Mouse (Mus musculus) CD4-positive helper T cell, adult 2 months (primary cell): ENCODE measurements around the gene Myo1d.

Source experiments
- DNase-seq: peaks from one replicate; pipeline ENCODE4 v3.0.0-alpha.2; 2012; ENCODE audit warnings: low read depth, missing footprints, low spot score

The Myo1d gene

DNA sequence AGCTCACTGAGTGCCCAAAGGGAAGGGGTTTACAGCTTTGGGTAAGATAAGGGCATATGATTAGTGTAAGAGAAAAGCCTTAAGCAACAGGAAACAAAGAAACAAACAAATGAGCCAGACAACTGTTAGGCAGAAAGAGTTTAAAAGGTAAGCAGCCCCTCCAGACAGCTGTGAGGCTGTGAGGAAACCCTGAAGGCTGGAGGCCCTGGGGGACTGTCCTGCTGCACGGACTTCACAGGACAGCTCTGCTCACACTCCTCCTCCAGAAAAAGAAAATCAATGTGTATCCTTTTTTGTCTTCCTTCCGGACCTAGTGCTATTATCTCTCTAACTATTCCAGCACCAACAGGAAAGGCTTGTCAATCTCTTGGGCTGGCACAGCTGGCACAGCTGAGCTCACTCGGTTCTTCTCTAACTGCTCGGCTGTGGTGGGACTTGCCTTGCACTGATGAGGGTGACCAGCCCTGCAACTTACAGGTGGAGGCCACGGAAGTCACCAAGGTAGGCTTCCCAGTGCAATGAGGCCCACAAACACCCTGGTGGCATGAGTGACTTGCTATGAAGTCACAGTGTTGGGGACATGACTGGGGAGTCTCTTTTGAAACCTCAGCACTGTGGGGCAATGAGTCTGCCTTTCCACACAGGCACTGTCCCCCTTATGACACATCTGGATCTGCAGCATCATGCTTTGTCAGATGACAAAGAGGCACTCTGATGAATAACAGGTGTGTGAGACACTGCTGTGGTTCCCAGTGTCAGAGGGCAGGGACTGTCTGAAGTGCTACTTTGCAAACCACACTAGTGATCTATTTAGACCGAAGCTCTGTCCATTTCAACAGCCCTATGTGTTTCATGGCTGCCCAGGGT lies 275.1 kb downstream of the Myo1d start:
- DNase-seq, result peak; percentile 55

DNA sequence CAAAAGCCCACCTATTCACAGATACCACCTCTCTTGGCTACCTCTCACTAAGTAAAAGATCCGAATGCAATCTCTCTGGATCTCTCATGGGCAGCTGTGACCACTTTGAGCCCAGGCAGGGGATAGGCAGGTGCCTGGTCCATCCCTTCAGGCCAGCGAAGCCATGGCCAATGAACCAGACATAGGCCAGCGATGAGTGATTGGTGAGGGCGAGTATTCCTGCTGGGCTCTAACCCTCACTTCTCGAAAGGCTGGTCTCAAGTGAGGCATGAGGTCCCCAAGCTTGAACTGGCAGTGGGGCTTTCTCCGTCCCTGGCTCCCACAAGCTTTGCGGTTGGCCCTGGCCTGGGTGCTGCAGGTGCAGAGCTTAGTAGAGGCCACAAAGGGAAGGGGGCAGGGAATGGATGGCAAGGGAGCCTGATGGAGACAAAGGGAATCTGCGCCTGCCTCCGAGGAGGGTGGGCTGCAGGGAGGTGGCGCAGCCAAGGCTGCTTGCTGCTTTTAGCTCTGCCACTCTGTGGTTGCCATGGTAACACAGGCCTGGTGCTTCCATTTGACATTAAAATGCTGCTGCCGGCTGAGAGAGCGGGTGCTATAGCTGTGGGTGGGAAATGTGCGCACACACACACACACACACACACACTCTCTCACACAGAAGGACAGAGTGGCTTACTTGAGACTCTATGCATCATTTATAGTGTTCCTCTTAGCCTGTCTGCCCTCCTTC lies 275.9 kb downstream of the Myo1d start:
- DNase-seq, result peak; percentile 77

GRCm38 (mm10) chr11:80503281-80503680 lies 276.5 kb downstream of the Myo1d start:
- DNase-seq, result no peak

- DNase-seq, result no peak
These were observed 280.3 kb downstream of the Myo1d start for GRCm38 (mm10) chr11:80499550-80499952.

- DNase-seq, result no peak
These were observed 281.3 kb downstream of the Myo1d start for GRCm38 (mm10) chr11:80498328-80499070.

DNA sequence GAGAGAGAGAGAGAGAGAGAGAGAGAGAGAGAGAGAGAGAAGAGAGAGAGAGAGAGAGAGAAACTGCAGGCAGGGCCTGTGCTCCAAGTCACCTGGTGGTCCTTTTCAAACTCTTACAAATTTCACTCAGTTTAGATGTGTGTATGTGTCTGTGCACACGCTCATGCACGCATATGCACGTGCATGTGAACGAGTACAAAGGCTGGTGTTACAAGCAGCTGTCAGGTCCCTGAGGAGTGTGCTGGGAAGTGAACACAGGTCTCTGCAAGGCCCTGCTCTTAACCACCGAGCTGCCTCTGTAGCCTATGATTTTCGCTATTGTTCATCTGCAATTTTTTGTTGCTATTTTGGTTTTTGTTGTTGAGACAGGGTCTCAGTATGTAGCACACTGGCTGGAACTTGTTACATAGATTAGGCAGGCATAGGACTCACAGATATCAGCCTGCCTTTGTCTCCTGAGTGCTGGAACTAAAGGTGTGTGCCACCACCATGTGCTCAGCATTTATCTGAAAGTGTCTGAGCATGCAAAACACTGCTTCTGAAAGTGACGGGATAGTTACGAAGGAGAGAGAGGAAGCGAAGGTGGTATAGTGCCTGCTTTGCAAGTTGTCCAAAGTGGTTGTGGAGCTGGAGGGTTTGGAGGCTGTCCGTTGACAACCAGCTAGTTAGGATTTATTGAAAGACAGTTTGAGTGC lies 282.5 kb downstream of the Myo1d start:
- DNase-seq, result no peak

- no peak for DNase-seq
These were observed 283.2 kb downstream of the Myo1d start for GRCm38 (mm10) chr11:80496640-80497039.

DNA sequence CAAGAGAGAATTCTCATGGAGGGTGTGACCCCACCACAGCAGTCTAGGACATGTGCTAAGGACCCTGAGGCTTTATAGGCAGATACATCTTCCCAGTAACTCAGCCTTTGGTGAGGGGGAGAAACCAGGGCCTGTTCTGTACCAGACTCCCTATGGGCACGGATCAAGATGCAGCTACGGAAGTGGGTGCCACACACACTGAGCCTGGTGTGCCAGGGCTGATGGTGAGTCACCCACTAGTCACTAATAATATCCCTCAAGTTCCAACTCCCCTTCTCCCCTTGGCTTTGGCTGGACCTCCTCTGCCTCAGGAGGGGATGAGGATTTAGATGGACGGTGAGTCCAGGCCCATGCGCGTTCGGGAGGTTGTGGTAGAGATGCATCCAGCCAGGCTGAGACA lies 283.9 kb downstream of the Myo1d start:
- no peak for DNase-seq

- DNase-seq, result no peak
These were observed 285.0 kb downstream of the Myo1d start for GRCm38 (mm10) chr11:80494852-80495251.

- DNase-seq, result no peak
These were observed 286.6 kb downstream of the Myo1d start for GRCm38 (mm10) chr11:80493186-80493585.

DNA sequence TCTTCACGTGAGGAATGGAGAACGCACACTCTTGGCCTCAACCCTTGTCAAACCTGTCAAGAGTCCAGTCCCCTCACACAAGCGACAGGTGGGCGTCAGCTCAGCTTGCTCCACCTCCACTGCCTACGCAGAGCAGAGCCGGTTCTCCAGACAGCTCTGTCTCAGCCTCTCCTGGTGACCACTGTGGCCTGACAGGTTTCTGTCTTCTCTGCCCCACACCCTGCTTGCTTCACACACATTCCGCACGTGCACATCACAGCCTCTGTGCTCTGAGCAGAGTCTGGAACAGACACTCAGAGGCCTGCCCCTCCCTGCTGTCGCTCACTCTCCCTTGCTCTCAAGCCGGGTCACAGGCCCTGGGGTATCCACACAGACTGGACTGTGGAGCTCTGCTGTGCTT lies 289.0 kb downstream of the Myo1d start:
- DNase-seq, result no peak

GRCm38 (mm10) chr11:80489882-80490196 lies 290.0 kb downstream of the Myo1d start:
- DNase-seq, result peak; percentile 61

GRCm38 (mm10) chr11:80489172-80489881 lies 290.5 kb downstream of the Myo1d start:
- DNase-seq, result peak; percentile 57

GRCm38 (mm10) chr11:80487904-80488587 lies 291.8 kb downstream of the Myo1d start:
- no peak for DNase-seq

- DNase-seq, result no peak
These were observed 294.1 kb downstream of the Myo1d start for GRCm38 (mm10) chr11:80485622-80486206.

DNA sequence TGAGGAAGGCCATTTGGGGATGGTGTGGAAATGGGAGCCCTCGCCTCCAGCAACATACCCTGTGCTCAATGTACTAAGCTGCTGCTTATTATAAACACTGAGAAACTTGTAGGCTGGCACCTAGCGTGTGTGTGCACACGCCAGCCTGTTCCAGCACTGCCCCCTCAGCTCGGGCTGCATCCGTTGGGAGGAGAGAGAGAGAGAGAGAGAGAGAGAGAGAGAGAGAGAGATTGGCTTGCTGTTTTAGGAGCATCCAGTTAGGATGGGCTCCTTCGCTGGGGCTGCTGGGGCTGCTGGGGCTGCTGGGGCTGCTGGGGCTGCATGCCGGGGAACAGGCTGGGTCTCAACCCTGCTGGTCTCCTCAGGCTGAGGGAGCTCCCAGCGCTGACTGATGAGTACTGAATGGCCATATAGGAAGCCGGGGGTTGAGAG lies 294.7 kb downstream of the Myo1d start:
- no peak for DNase-seq

GRCm38 (mm10) chr11:80484191-80484791 lies 295.5 kb downstream of the Myo1d start:
- DNase-seq, result no peak

GRCm38 (mm10) chr11:80483536-80484067 lies 296.2 kb downstream of the Myo1d start:
- no peak for DNase-seq

GRCm38 (mm10) chr11:80482921-80483320 lies 296.9 kb downstream of the Myo1d start:
- no peak for DNase-seq
